Mouse (Mus musculus): Measurements from ENCODE around the gene Heyl. TPM values are rescaled to one million over a fixed set of nuclear protein-coding genes. Genes with fewer than 3 reads are reported as not detected.

Gene Heyl
- polyA plus RNA-seq, 1 experiment = 4.3 TPM

DNA sequence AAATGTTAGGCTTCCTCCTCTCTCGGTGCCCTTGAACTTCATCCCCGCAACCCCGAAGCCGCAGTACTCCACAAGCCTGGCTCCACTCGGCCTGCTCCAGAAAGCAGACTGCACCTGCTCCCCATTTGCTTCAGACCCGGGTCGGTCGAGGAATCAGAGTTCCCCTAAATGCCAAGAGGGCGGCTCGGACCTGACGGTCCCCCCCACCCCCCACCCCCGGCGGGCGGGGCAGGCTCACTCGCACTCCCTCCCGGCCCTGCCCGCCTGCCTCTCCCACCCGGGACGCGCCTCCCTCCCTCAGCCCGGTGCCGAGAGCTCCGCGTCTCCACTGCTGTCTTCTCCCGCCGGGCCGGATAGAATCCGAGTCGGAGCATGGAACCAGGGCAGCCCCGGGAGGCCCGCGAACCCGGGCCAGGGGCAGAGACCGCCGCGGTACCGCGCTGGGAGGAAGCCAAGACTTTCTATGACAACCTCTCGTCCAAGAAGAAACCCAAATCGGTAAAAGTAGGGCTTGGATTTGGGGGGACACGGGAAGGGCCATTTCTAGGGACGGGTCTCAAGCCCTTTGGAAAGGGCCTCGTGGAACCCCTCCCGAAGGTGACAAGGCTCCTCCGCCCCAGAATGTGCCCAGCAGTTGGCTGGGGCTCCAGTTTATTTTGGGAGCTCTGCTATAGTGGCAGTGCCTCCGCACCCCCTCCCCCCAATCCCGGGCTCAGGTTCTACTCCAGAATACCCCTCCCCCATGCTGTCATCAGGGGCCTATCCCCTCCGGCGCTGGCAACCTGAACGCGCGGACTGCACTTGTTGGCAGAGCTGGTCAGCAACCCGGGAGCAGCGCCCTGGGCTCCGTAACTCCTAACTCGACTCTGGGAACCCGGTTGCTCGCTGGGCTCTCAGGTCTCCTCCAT, 31.9 kb upstream of the Heyl start, which contains the start of gene Nt5c1a:
Gene Nt5c1a, plus strand, starts transcription at position 319 of the 908 bp plus-strand sequence.
- no peak for DNase-seq
- 10% methylated on average over 58 of the region's 58 CpGs for WGBS
- TF ChIP-seq POLR2A (IDR thresholded peaks at IDR 0.05; ENCODE audit: control insufficient read depth, extremely low read depth, insufficient read depth, low read length, poor library complexity) = no peak
- no peak for TF ChIP-seq CTCF (IDR thresholded peaks at IDR 0.05; ENCODE audit: borderline replicate concordance, control insufficient read depth, extremely low read depth, insufficient read depth, low read length, poor library complexity)
- H3K4me3 ChIP-seq (ENCODE audit: control insufficient read depth, insufficient read depth, low read length) = no peak within 1 kb of the TSS
- no peaks in the 10 kb centered on the region for H3K4me1 ChIP-seq (replicated peaks; ENCODE audit: control insufficient read depth, insufficient read depth, low read length)
- no peaks in the 10 kb centered on the region for H3K36me3 ChIP-seq (ENCODE audit: control insufficient read depth, insufficient read depth, low read length)
- H3K27ac ChIP-seq (ENCODE audit: control insufficient read depth, insufficient read depth, low read length) = no peak within 1 kb of the TSS
- peaks cover 11% of the 10 kb centered on the region; the same call in 1 of the 2 replicates for H3K27me3 ChIP-seq (ENCODE audit: control insufficient read depth, insufficient read depth, low read length)

DNA sequence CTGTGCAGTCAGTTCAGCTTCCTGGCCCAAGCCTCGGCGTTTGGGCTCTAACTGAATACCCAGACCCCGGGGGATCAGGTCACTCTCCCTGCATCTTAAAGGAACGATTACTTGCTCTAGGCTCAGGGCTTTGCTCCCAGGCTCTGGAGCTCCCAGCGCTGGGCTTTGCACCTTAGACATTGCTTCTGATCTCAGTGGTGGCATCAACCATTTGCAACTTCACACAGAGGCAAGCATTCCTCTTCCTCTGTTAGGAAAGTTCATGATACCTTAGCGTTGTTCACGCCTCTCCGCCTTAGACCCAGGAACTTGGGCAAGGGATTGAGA, 31.3 kb upstream of the Heyl start:
- H3K27me3 ChIP-seq (ENCODE audit: control insufficient read depth, insufficient read depth, low read length) = peaks cover 11% of the 10 kb centered on the region; the same call in 1 of the 2 replicates
- DNase-seq = no peak

DNA sequence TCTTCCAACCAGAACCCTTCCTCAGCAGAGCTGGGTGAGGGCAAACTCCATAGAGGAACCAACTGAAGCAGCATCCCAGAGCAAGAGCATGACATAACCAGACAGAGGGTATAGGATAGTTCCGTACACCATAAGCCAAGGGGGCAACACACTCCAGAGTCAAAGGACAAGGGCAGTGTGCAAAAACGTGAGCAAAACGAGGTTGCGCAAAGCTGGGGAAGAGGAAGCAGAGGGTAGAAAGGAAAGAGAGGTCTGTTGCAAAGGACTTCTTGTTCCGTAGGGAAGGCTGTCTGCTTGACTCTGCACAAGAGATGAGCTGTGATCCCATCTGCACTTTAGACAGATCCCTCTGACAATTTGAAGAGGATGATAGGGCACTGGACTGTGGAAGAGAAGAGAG, 26.0 kb upstream of the Heyl start:
- no peak for DNase-seq
- H3K27me3 ChIP-seq (ENCODE audit: control insufficient read depth, insufficient read depth, low read length) = no peaks in the 10 kb centered on the region; the same call in 1 of the 2 replicates
- WGBS = 48% methylated on average over 5 of the region's 5 CpGs
- no peaks in the 10 kb centered on the region for H3K4me1 ChIP-seq (replicated peaks; ENCODE audit: control insufficient read depth, insufficient read depth, low read length)
- no peak for TF ChIP-seq CTCF (IDR thresholded peaks at IDR 0.05; ENCODE audit: borderline replicate concordance, control insufficient read depth, extremely low read depth, insufficient read depth, low read length, poor library complexity)
- no peak for TF ChIP-seq POLR2A (IDR thresholded peaks at IDR 0.05; ENCODE audit: control insufficient read depth, extremely low read depth, insufficient read depth, low read length, poor library complexity)
- no peaks in the 10 kb centered on the region for H3K36me3 ChIP-seq (ENCODE audit: control insufficient read depth, insufficient read depth, low read length)
- no peak overlapping the region for H3K4me3 ChIP-seq (ENCODE audit: control insufficient read depth, insufficient read depth, low read length)
- H3K27ac ChIP-seq (ENCODE audit: control insufficient read depth, insufficient read depth, low read length) = no peak overlapping the region

More for the DNA sequence above, 31.3 kb upstream of the Heyl start:
- 43% methylated on average over 8 of the region's 8 CpGs for WGBS
- Histone ChIP-seq H3K27ac (ENCODE audit: control insufficient read depth, insufficient read depth, low read length) (no peak overlapping the region), H3K4me1 (replicated peaks; ENCODE audit: control insufficient read depth, insufficient read depth, low read length) (no peaks in the 10 kb centered on the region), H3K4me3 (ENCODE audit: control insufficient read depth, insufficient read depth, low read length) (no peak overlapping the region), H3K36me3 (ENCODE audit: control insufficient read depth, insufficient read depth, low read length) (no peaks in the 10 kb centered on the region)
- TF ChIP-seq POLR2A (IDR thresholded peaks at IDR 0.05; ENCODE audit: control insufficient read depth, extremely low read depth, insufficient read depth, low read length, poor library complexity) = no peak
- TF ChIP-seq CTCF (IDR thresholded peaks at IDR 0.05; ENCODE audit: borderline replicate concordance, control insufficient read depth, extremely low read depth, insufficient read depth, low read length, poor library complexity) = no peak

DNA sequence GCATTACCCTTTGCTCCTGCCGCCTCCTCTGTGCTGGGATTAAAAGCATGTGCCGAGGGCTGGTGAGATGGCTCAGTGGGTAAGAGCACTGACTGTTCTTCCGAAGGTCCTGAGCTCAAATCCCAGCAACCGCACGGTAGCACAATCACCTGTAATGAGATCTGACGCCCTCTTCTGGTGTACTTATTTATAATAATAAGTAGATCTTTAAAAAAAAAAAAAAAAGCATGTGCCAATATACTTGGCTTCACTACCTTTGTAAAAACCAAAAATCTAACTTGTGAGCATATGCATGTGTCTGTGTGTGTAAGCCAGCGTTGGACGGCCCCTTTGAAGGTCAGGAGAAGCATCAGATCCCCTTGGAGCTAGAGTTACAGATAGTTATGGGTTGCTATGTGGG, 22.4 kb upstream of the Heyl start:
- TF ChIP-seq CTCF (IDR thresholded peaks at IDR 0.05; ENCODE audit: borderline replicate concordance, control insufficient read depth, extremely low read depth, insufficient read depth, low read length, poor library complexity) = no peak
- no peak for DNase-seq
- 66% methylated on average over 8 of the region's 8 CpGs for WGBS
- Histone ChIP-seq H3K4me3 (ENCODE audit: control insufficient read depth, insufficient read depth, low read length) (no peak overlapping the region), H3K27ac (ENCODE audit: control insufficient read depth, insufficient read depth, low read length) (no peak overlapping the region), H3K4me1 (replicated peaks; ENCODE audit: control insufficient read depth, insufficient read depth, low read length) (no peaks in the 10 kb centered on the region), H3K36me3 (ENCODE audit: control insufficient read depth, insufficient read depth, low read length) (no peaks in the 10 kb centered on the region), H3K27me3 (ENCODE audit: control insufficient read depth, insufficient read depth, low read length) (no peaks in the 10 kb centered on the region)

DNA sequence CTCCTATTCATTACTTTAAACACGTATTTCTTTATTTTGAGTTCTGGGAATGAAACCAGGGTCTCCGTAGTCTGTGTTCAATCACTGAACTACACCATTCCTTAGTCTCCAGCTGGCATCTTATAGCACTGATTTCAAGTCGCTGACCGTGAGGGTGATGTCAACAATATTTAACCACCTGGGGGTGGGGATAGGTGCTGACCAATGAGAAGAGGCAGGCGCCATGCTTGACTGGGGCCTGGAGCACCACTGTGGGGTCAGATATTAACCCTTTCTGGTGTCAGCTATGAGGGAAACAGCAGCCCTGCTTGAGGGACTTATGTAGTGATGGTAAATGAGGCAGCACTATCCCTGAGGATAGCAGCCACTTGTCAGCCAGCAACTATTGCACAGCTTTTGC, 21.9 kb upstream of the Heyl start:
- DNase-seq = no peak
- Histone ChIP-seq H3K36me3 (ENCODE audit: control insufficient read depth, insufficient read depth, low read length) (no peaks in the 10 kb centered on the region), H3K27me3 (ENCODE audit: control insufficient read depth, insufficient read depth, low read length) (no peaks in the 10 kb centered on the region), H3K4me1 (replicated peaks; ENCODE audit: control insufficient read depth, insufficient read depth, low read length) (no peaks in the 10 kb centered on the region), H3K4me3 (ENCODE audit: control insufficient read depth, insufficient read depth, low read length) (no peak overlapping the region), H3K27ac (ENCODE audit: control insufficient read depth, insufficient read depth, low read length) (no peak overlapping the region)
- TF ChIP-seq POLR2A (IDR thresholded peaks at IDR 0.05; ENCODE audit: control insufficient read depth, extremely low read depth, insufficient read depth, low read length, poor library complexity) (no peak), CTCF (IDR thresholded peaks at IDR 0.05; ENCODE audit: borderline replicate concordance, control insufficient read depth, extremely low read depth, insufficient read depth, low read length, poor library complexity) (no peak)
- 74% methylated on average over 5 of the region's 5 CpGs for WGBS

DNA sequence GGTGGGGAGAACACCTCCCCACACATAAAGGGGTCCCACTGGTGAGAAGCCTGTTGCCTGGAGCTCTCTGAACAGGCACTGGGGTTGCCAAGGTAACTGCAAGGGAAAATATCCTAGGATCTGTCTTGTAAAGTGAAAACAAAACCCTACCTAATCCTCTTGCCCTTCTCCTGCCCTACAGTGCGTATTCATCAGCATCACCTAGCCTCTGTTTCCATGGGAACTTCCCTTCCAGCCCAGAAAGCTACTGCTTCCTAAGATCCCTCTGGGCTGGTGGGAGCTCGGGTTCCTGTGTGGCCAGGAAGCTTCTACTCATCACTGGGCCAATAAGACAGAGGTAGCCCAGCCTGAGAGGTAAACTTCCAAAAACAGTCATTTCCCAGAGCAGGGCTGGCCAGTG, 21.0 kb upstream of the Heyl start:
- 68% methylated on average over 2 of the region's 2 CpGs for WGBS
- H3K36me3 ChIP-seq (ENCODE audit: control insufficient read depth, insufficient read depth, low read length) = no peaks in the 10 kb centered on the region

More for the DNA sequence above, 21.0 kb upstream of the Heyl start:
- no peaks in the 10 kb centered on the region for H3K4me1 ChIP-seq (replicated peaks; ENCODE audit: control insufficient read depth, insufficient read depth, low read length)
- no peak for DNase-seq
- no peak overlapping the region for H3K27ac ChIP-seq (ENCODE audit: control insufficient read depth, insufficient read depth, low read length)
- no peak overlapping the region for H3K4me3 ChIP-seq (ENCODE audit: control insufficient read depth, insufficient read depth, low read length)
- TF ChIP-seq CTCF (IDR thresholded peaks at IDR 0.05; ENCODE audit: borderline replicate concordance, control insufficient read depth, extremely low read depth, insufficient read depth, low read length, poor library complexity) = no peak
- TF ChIP-seq POLR2A (IDR thresholded peaks at IDR 0.05; ENCODE audit: control insufficient read depth, extremely low read depth, insufficient read depth, low read length, poor library complexity) = no peak
- no peaks in the 10 kb centered on the region for H3K27me3 ChIP-seq (ENCODE audit: control insufficient read depth, insufficient read depth, low read length)

Measured in thymus, adult 2 months (tissue).